Mouse (Mus musculus) bone marrow macrophage, adult 2 months (primary cell): Measurements from ENCODE around the gene Uvssa. TPM values are rescaled to one million over a fixed set of nuclear protein-coding genes. Genes with fewer than 3 reads are reported as not detected.
"Not testable (repeated sequence)": the region's sequence is repeated elsewhere in the genome, so short reads cannot be mapped to it uniquely, and the experiment has no call there.

ENCODE experiments used
- H3K27ac ChIP-seq: 2 replicates; pipeline ENCODE4 v1.5.1; 2012; ENCODE audit warnings: low read depth, low read length; ENCODE audit not compliant: insufficient read depth
- H3K4me1 ChIP-seq: 2 replicates; pipeline ENCODE4 v1.6.1; 2012; ENCODE audit warnings: low read length; ENCODE audit not compliant: control insufficient read depth, insufficient read depth
- H3K4me3 ChIP-seq: 2 replicates; pipeline ENCODE4 v1.5.1; 2012; ENCODE audit warnings: mild to moderate bottlenecking, low read length, moderate library complexity; ENCODE audit not compliant: insufficient read depth
- CTCF ChIP-seq: IDR thresholded peaks from 2 replicates; pipeline ENCODE4 v1.5.1; 2012; ENCODE audit warnings: low read depth, mild to moderate bottlenecking, low read length, moderate library complexity
- POLR2A ChIP-seq: IDR thresholded peaks from 2 replicates; pipeline ENCODE4 v1.6.1; 2012; ENCODE audit warnings: mild to moderate bottlenecking, low read depth, low read length, borderline replicate concordance
- polyA plus RNA-seq: library from polyadenylated mRNA; stranded (reverse); fragments of >200 nt; gene quantifications from 2 replicates; pipeline ENCODE4 v1.2.4, GENCODE M21; 2012; ENCODE audit not compliant: missing spikeins, insufficient read depth, insufficient read length

The Uvssa gene
- 13.0 and 15.9 TPM in 2 replicates for polyA plus RNA-seq

GRCm38 (mm10) chr5:33378302-33378854 is at the start of gene Uvssa:
Gene Uvssa (plus strand): TSS chr5:33378549.
- Histone ChIP-seq H3K4me1 (peaks cover 3% of the 10 kb centered on the region; the same call in 1 of the 2 replicates), H3K27ac (peak within 1 kb of the TSS; percentile 80), H3K4me3 (peak within 1 kb of the TSS; percentile 78)
- no peak; the same call in 1 of the 2 replicates for TF ChIP-seq POLR2A
- no peak for TF ChIP-seq CTCF

GRCm38 (mm10) chr5:33334381-33335272 is 43.7 kb upstream of the Uvssa start:
- Histone ChIP-seq H3K27ac (peak overlapping the region; percentile 55), H3K4me1 (peaks cover 19% of the 10 kb centered on the region), H3K4me3 (peak overlapping the region; percentile 71)
- TF ChIP-seq CTCF (no peak), POLR2A (no peak)

GRCm38 (mm10) chr5:33335273-33335976 is 42.9 kb upstream of the Uvssa start, which contains the start of gene Maea:
Gene Maea (plus strand): TSS chr5:33335509.
- peak within 1 kb of the TSS; percentile 76 for H3K27ac ChIP-seq
- peak; percentile 87 for TF ChIP-seq POLR2A
- no peak for TF ChIP-seq CTCF
- H3K4me1 ChIP-seq: peaks cover 19% of the 10 kb centered on the region
- H3K4me3 ChIP-seq: peak within 1 kb of the TSS; percentile 79

- peak overlapping the region; percentile 76 for H3K27ac ChIP-seq
- H3K4me1 ChIP-seq: peaks cover 21% of the 10 kb centered on the region
- TF ChIP-seq CTCF (no peak), POLR2A (no peak)
- H3K4me3 ChIP-seq: peak overlapping the region; percentile 79
These were observed 42.4 kb upstream of the Uvssa start for GRCm38 (mm10) chr5:33335977-33336360.

- no peak for TF ChIP-seq POLR2A
- no peak for TF ChIP-seq CTCF
- Histone ChIP-seq H3K4me1 (peaks cover 24% of the 10 kb centered on the region), H3K27ac (no peak overlapping the region), H3K4me3 (no peak overlapping the region)
These were observed 41.1 kb upstream of the Uvssa start for GRCm38 (mm10) chr5:33337206-33337605.

- TF ChIP-seq CTCF: no peak
- no peak for TF ChIP-seq POLR2A
- H3K4me3 ChIP-seq: no peak overlapping the region
These were observed 37.2 kb upstream of the Uvssa start for GRCm38 (mm10) chr5:33341165-33341564.

GRCm38 (mm10) chr5:33342248-33342647 is 36.1 kb upstream of the Uvssa start:
- peaks cover 32% of the 10 kb centered on the region for H3K4me1 ChIP-seq
- H3K4me3 ChIP-seq, H3K27ac ChIP-seq: not testable (repeated sequence)

More at GRCm38 (mm10) chr5:33341165-33341564, 37.2 kb upstream of the Uvssa start:
- Histone ChIP-seq H3K4me1 (peaks cover 31% of the 10 kb centered on the region), H3K27ac (no peak overlapping the region)

GRCm38 (mm10) chr5:33342821-33343220 is 35.5 kb upstream of the Uvssa start:
- no peak overlapping the region for H3K4me3 ChIP-seq
- peaks cover 36% of the 10 kb centered on the region for H3K4me1 ChIP-seq
- no peak overlapping the region for H3K27ac ChIP-seq
- TF ChIP-seq CTCF: no peak

GRCm38 (mm10) chr5:33343571-33343970 is 34.8 kb upstream of the Uvssa start:
- H3K27ac ChIP-seq: no peak overlapping the region
- no peak for TF ChIP-seq CTCF
- TF ChIP-seq POLR2A: no peak
- no peak overlapping the region for H3K4me3 ChIP-seq
- H3K4me1 ChIP-seq: peaks cover 33% of the 10 kb centered on the region
